Mouse (Mus musculus): ENCODE measurements around the gene Hadha.

DNA sequence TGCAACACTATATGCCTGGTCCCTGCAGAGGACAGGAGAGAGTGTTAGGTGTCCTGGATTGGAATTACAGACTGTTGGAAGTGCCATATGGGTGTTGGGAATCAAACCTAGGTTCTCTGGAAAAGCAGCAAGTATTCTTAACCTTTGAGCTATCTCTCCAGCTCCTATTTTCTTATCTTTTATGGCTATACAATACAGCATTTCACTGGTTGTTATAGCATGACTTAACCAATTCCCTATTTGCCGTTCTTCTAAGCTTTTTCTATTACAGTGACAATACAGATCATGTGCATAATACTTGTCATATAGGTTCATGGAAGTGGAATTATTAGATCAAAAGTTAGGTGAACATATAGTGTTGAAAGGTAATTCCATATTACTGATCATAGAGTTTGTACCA, 6.9 kb upstream of the Hadha start:
- TF ChIP-seq POLR2A (IDR thresholded peaks at IDR 0.05; ENCODE audit: control insufficient read depth, low read depth, low read length) (no peak), CTCF (IDR thresholded peaks at IDR 0.05; ENCODE audit: control insufficient read depth, insufficient read depth, insufficient replicate concordance, low read depth, low read length) (no peak)
